Mouse (Mus musculus): ENCODE measurements around the gene Klhl33. TPM values are rescaled to one million over a fixed set of nuclear protein-coding genes. Genes with fewer than 3 reads are reported as not detected.

Klhl33 gene
- total RNA-seq, 1 experiment from 2014 or later, result not detected

GRCm38 (mm10) chr14:50868656-50869055 lies 28.7 kb downstream of the Klhl33 start:
- ATAC-seq (replicated peaks; ENCODE audit: insufficient number of reproducible peaks, low FRiP score, low TSS enrichment, poor library complexity, severe bottlenecking), result no peak

- ATAC-seq (replicated peaks; ENCODE audit: insufficient number of reproducible peaks, low FRiP score, low TSS enrichment, poor library complexity, severe bottlenecking), result no peak
Observed at GRCm38 (mm10) chr14:50868211-50868610, 29.1 kb downstream of the Klhl33 start.

DNA sequence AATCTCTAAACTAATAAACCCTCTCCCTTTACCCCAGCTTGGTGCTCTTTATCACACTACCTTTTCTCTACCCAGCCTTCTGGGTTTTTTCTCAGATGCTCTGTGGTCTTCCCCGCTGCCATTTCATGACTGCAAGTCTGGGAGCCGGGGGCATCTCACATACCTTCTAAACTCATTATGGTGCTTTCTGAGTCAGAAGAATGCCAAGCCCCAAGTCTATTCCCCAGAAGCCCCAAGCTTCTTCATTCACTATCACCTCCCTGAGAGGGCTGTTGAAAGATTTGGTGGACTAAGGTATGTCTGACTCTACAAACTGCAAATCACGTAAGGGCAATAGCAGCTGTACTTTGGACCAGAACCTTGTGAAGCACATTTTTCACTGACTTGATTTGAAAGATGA lies 30.3 kb downstream of the Klhl33 start:
- no peak for ATAC-seq (replicated peaks; ENCODE audit: insufficient number of reproducible peaks, low FRiP score, low TSS enrichment, poor library complexity, severe bottlenecking)

DNA sequence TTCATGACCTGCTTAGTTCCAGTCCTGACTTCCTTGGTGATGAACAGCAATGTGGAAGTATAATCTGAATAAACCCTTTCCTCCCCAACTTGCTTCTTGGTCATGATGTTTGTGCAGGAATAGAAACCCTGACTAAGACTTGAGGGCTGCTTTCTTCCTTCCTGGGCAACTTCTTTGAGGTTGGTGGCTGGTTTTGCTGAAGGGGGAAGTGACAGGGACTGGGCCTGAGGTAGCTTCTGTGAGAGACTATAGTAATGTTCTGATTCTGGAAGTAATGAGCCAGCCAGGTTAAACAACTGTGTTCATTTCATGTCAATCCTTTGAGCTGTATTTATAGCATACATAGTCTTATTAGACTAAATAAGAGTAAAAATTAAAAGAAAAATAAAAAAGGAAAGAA lies 32.3 kb downstream of the Klhl33 start:
- peak; percentile 67; the same call in 1 of the 2 replicates for ATAC-seq (replicated peaks; ENCODE audit: insufficient number of reproducible peaks, low FRiP score, low TSS enrichment, poor library complexity, severe bottlenecking)

GRCm38 (mm10) chr14:50862641-50863040 lies 34.7 kb downstream of the Klhl33 start:
- ATAC-seq (replicated peaks; ENCODE audit: insufficient number of reproducible peaks, low FRiP score, low TSS enrichment, poor library complexity, severe bottlenecking), result no peak

- no peak for ATAC-seq (replicated peaks; ENCODE audit: insufficient number of reproducible peaks, low FRiP score, low TSS enrichment, poor library complexity, severe bottlenecking)
Observed at GRCm38 (mm10) chr14:50855788-50856187, 41.5 kb downstream of the Klhl33 start.

Other genes with a start within 250 kb of the Klhl33 start
- gene Olfr747, start 204.3 kb downstream of the Klhl33 start, total RNA-seq (2017), result not detected in 3 replicates
- gene Olfr748, start 190.1 kb downstream of the Klhl33 start, total RNA-seq (2017), result not detected in 3 replicates
- not detected in 3 replicates for gene Olfr749, start 152.4 kb downstream of the Klhl33 start, total RNA-seq (2017)
- 55.8 to 70.2 TPM (median 65.8 TPM) in 3 replicates for gene Ttc5, start 112.0 kb downstream of the Klhl33 start, total RNA-seq (2017)
- gene Ccnb1ip1, start 89.8 kb downstream of the Klhl33 start, total RNA-seq (2017), result not detected in 3 replicates
- 85.4 to 96.9 TPM (median 86.6 TPM) in 3 replicates for gene Parp2, start 89.7 kb downstream of the Klhl33 start, total RNA-seq (2017)
- 60.9 to 144 TPM (median 125 TPM) in 3 replicates for gene Tep1, start 26.9 kb downstream of the Klhl33 start, total RNA-seq (2017)
- gene Osgep, start 27.4 kb upstream of the Klhl33 start, total RNA-seq (2017), result 51.7 to 66.4 TPM (median 58.2 TPM) in 3 replicates
- gene Apex1, start 27.5 kb upstream of the Klhl33 start, total RNA-seq (2017), result 8.5 to 22.9 TPM (median 11.7 TPM) in 3 replicates
- 34.7 to 50.0 TPM (median 44.9 TPM) in 3 replicates for gene Pip4p1, start 33.3 kb upstream of the Klhl33 start, total RNA-seq (2017)
- 61.9 to 69.4 TPM (median 68.2 TPM) in 3 replicates for gene Pnp, start 33.6 kb upstream of the Klhl33 start, total RNA-seq (2017)
- 8.7 to 29.0 TPM (median 10.8 TPM) in 3 replicates for gene Gm49342, start 47.0 kb upstream of the Klhl33 start, total RNA-seq (2017)
- 1.9 to 3.0 TPM (median 1.9 TPM) in 3 replicates for gene Pnp2, start 58.5 kb upstream of the Klhl33 start, total RNA-seq (2017)
- not detected in 3 replicates for gene Rnase10, start 110.2 kb upstream of the Klhl33 start, total RNA-seq (2017)
- gene Rnase9, start 144.4 kb upstream of the Klhl33 start, total RNA-seq (2017), result not detected in 3 replicates
- gene Rnase11, start 152.7 kb upstream of the Klhl33 start, total RNA-seq (2017), result not detected in 3 replicates
- gene Rnase12, start 160.2 kb upstream of the Klhl33 start, total RNA-seq (2017), result 1.1 TPM in 1 of 3 replicates, not detected in the others
- gene Olfr750, start 176.9 kb upstream of the Klhl33 start, total RNA-seq (2017), result not detected in 3 replicates
- gene Rnase4, start 193.6 kb upstream of the Klhl33 start, total RNA-seq (2017), result 10.2 to 19.2 TPM (median 14.1 TPM) in 3 replicates
- 0.75 to 1.2 TPM in 2 of 3 replicates, not detected in the other for gene Ang, start 193.6 kb upstream of the Klhl33 start, total RNA-seq (2017)
- not detected in 3 replicates for gene Eddm3b, start 216.9 kb upstream of the Klhl33 start, total RNA-seq (2017)
- gene Rnase6, start 226.4 kb upstream of the Klhl33 start, total RNA-seq (2017), result 198 to 426 TPM (median 345 TPM) in 3 replicates
- not detected in 3 replicates for gene Rnase1, start 249.3 kb upstream of the Klhl33 start, total RNA-seq (2017)